Comparison of ENCODE assay signal across 9 mouse cellular contexts in the genomic region with DNA sequence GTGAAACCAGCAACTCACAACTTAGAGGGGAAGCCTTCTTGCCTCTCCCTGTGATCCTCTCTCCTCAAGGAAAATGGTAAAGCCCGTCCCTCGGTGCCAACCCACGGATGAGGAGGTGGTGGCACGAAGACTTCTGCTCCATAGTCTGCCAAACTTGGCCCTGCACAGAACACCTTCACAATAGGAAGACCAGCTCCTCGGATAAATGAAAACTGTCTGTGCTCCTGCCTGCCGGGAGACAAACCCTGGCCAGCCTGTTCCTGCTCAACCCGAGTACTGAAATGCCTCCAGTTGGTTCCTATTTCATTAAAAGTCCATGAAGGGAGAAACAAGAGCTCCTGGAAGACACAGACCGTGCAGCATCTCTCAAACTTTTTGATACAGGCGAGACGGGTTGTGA. TPM values are rescaled to one million over a fixed set of nuclear protein-coding genes. Genes with fewer than 3 reads are reported as not detected.
DNase-seq lines count a peak whose midpoint lies in the region; ATAC-seq lines count a peak whose summit lies in the region.
"Had no signal": no experiment of that assay in that cellular context is flagged by ENCODE, and none has a peak within 500 bp of the region (broad histone marks: within the 10 kb centered on the region; RNA-seq: fewer than 3 reads in every experiment).

No protein-coding gene starts in this region.

- H3K27ac ChIP-seq in heart, embryonic 13.5 days (replicated peaks) = no peak overlapping the region
- H3K27ac ChIP-seq in embryonic facial prominence, embryonic 11.5 days (replicated peaks; ENCODE audit: low read depth, low read length) = no peak overlapping the region
- H3K27ac ChIP-seq in hindbrain, embryonic 15.5 days (replicated peaks) = peak overlapping the region; percentile 94
- H3K27ac ChIP-seq in midbrain, embryonic 11.5 days (ENCODE audit: low read depth, low read length) = no peak overlapping the region

- DNase-seq in heart, adult 11 months = no peak
- DNase-seq in embryonic facial prominence, embryonic 11.5 days (ENCODE audit: low spot score) = no peak
- no peak for DNase-seq in midbrain, embryonic 11.5 days (ENCODE audit: low spot score, missing footprints)
- no peak for DNase-seq in urinary bladder, postnatal 4 days (ENCODE audit: low spot score in 2 of 2)
- no peak for DNase-seq in testis, postnatal 10 days (ENCODE audit: low spot score)

- no peak for ATAC-seq in heart, embryonic 13.5 days (ENCODE audit: extremely low read depth, insufficient number of reproducible peaks, low FRiP score, low TSS enrichment)
- ATAC-seq in embryonic facial prominence, embryonic 11.5 days (replicated peaks; ENCODE audit: insufficient number of reproducible peaks, low FRiP score, low TSS enrichment, low read depth) = no peak
- no peak for ATAC-seq in hindbrain, embryonic 15.5 days (ENCODE audit: low FRiP score, low read depth)
- no peak for ATAC-seq in midbrain, embryonic 11.5 days (ENCODE audit: low FRiP score)
- ATAC-seq in erythroblast, adult 5-6 weeks (replicated peaks; ENCODE audit: low FRiP score, poor library complexity, severe bottlenecking) = no peak

- 68% methylated on average over 10 of the region's 10 CpGs for WGBS in heart, embryonic 13.5 days
- 71% methylated on average over 10 of the region's 10 CpGs for WGBS in embryonic facial prominence, embryonic 11.5 days
- whole genome bisulfite sequencing in hindbrain, embryonic 15.5 days = 64% methylated on average over 10 of the region's 10 CpGs
- 78% methylated on average over 10 of the region's 10 CpGs for WGBS in midbrain, embryonic 11.5 days

- H3K4me3 ChIP-seq in heart, embryonic 13.5 days = peak overlapping the region; percentile 74
- H3K4me3 ChIP-seq in embryonic facial prominence, embryonic 11.5 days (ENCODE audit: low read depth, low read length) = peak overlapping the region; percentile 45; the same call in 1 of the 2 replicates
- peak overlapping the region; percentile 50 for H3K4me3 ChIP-seq in hindbrain, embryonic 15.5 days
- H3K4me3 ChIP-seq in midbrain, embryonic 11.5 days (ENCODE audit: low read depth, low read length) = no peak overlapping the region
- H3K4me3 ChIP-seq: myocyte had no signal

- H3K9me3 ChIP-seq in heart, embryonic 13.5 days = no peaks in the 10 kb centered on the region
- H3K9me3 ChIP-seq in embryonic facial prominence, embryonic 11.5 days (replicated peaks; ENCODE audit: control insufficient read depth, low read length) = no peaks in the 10 kb centered on the region
- H3K9me3 ChIP-seq in hindbrain, embryonic 15.5 days = no peaks in the 10 kb centered on the region
- no peaks in the 10 kb centered on the region for H3K9me3 ChIP-seq in midbrain, embryonic 11.5 days (ENCODE audit: control insufficient read depth, low read length)

- peak overlapping the region; percentile 86 for H3K9ac ChIP-seq in heart, embryonic 13.5 days
- H3K9ac ChIP-seq in embryonic facial prominence, embryonic 11.5 days (replicated peaks; ENCODE audit: low read length) = peak overlapping the region; percentile 61; the same call in 1 of the 2 replicates
- peak overlapping the region; percentile 63 for H3K9ac ChIP-seq in hindbrain, embryonic 15.5 days
- no peak overlapping the region; the same call in 1 of the 2 replicates for H3K9ac ChIP-seq in midbrain, embryonic 11.5 days (ENCODE audit: low read length)

- peak overlapping the region; percentile 91 for H3K4me2 ChIP-seq in heart, embryonic 13.5 days
- H3K4me2 ChIP-seq in embryonic facial prominence, embryonic 11.5 days (ENCODE audit: low read depth, low read length) = peak overlapping the region; percentile 72
- peak overlapping the region; percentile 73 for H3K4me2 ChIP-seq in hindbrain, embryonic 15.5 days
- peak overlapping the region; percentile 82 for H3K4me2 ChIP-seq in midbrain, embryonic 11.5 days

- no peaks in the 10 kb centered on the region for H3K36me3 ChIP-seq in heart, embryonic 13.5 days
- no peaks in the 10 kb centered on the region for H3K36me3 ChIP-seq in embryonic facial prominence, embryonic 11.5 days (replicated peaks; ENCODE audit: control insufficient read depth, insufficient read depth, low read depth, low read length)
- no peaks in the 10 kb centered on the region for H3K36me3 ChIP-seq in hindbrain, embryonic 15.5 days
- H3K36me3 ChIP-seq in midbrain, embryonic 11.5 days (ENCODE audit: control insufficient read depth, insufficient read depth, low read length) = no peaks in the 10 kb centered on the region

- 0 out of 2 replicates have a peak, but pooled peaks cover 4% of the 10 kb centered on the region for H3K27me3 ChIP-seq in heart, embryonic 13.5 days (replicated peaks)
- no peaks in the 10 kb centered on the region for H3K27me3 ChIP-seq in embryonic facial prominence, embryonic 11.5 days (ENCODE audit: control insufficient read depth, insufficient read depth, low read length)
- H3K27me3 ChIP-seq in hindbrain, embryonic 15.5 days = no peaks in the 10 kb centered on the region
- no peaks in the 10 kb centered on the region for H3K27me3 ChIP-seq in midbrain, embryonic 11.5 days (ENCODE audit: control insufficient read depth, insufficient read depth, low read length)

- peaks cover 41% of the 10 kb centered on the region for H3K4me1 ChIP-seq in heart, embryonic 13.5 days
- no peaks in the 10 kb centered on the region; the same call in 1 of the 2 replicates for H3K4me1 ChIP-seq in embryonic facial prominence, embryonic 11.5 days (ENCODE audit: control insufficient read depth, insufficient read depth, low read length)
- peaks cover 26% of the 10 kb centered on the region for H3K4me1 ChIP-seq in hindbrain, embryonic 15.5 days (replicated peaks)
- H3K4me1 ChIP-seq in midbrain, embryonic 11.5 days (ENCODE audit: control insufficient read depth, insufficient read depth, low read length) = peaks cover 4% of the 10 kb centered on the region; the same call in 1 of the 2 replicates

RNA-seq across cellular contexts. Expression of gene Klhl3, which starts 1.2 kb away (rescaled TPM):
- 4.6 and 5.5 TPM in 2 replicates for polyA plus RNA-seq in heart, embryonic 13.5 days (2015; fragmentation: Nextera tagmentation; extraction: Ambion mirVana)
- 1.8 and 2.1 TPM in 2 replicates for polyA plus RNA-seq in embryonic facial prominence, embryonic 11.5 days (2014; fragmentation: Nextera tagmentation; extraction: Ambion mirVana)
- 12.6 and 14.0 TPM in 2 replicates for polyA plus RNA-seq in hindbrain, embryonic 15.5 days (2015; fragmentation: Nextera tagmentation; extraction: Ambion mirVana)
- polyA plus RNA-seq in midbrain, embryonic 11.5 days (2014; fragmentation: Nextera tagmentation; extraction: Ambion mirVana) = 2.6 and 3.2 TPM in 2 replicates
- total RNA-seq in erythroblast, adult 5-6 weeks (2015; ENCODE audit: low replicate concordance) = 0.21 TPM in 1 of 2 replicates, not detected in the other
- 0.14 TPM in 1 of 2 replicates, not detected in the other for total RNA-seq in erythroblast, adult 5-6 weeks (2017; ENCODE audit: low replicate concordance)

RNA-seq across cellular contexts. Expression of gene Hnrnpa0, which starts 16.2 kb away (rescaled TPM):
- 18.6 and 18.8 TPM in 2 replicates for polyA plus RNA-seq in heart, embryonic 13.5 days (2015; fragmentation: Nextera tagmentation; extraction: Ambion mirVana)
- polyA plus RNA-seq in embryonic facial prominence, embryonic 11.5 days (2014; fragmentation: Nextera tagmentation; extraction: Ambion mirVana) = 49.7 and 61.2 TPM in 2 replicates
- polyA plus RNA-seq in hindbrain, embryonic 15.5 days (2015; fragmentation: Nextera tagmentation; extraction: Ambion mirVana) = 39.6 and 41.7 TPM in 2 replicates
- 60.0 and 63.3 TPM in 2 replicates for polyA plus RNA-seq in midbrain, embryonic 11.5 days (2014; fragmentation: Nextera tagmentation; extraction: Ambion mirVana)
- 29.6 and 35.1 TPM in 2 replicates for total RNA-seq in erythroblast, adult 5-6 weeks (2015; ENCODE audit: low replicate concordance)
- 12.9 and 24.4 TPM in 2 replicates for total RNA-seq in erythroblast, adult 5-6 weeks (2017; ENCODE audit: low replicate concordance)

RNA-seq across cellular contexts. Expression of gene Idnk, which starts 45.3 kb away (rescaled TPM):
- polyA plus RNA-seq in heart, embryonic 13.5 days (2015; fragmentation: Nextera tagmentation; extraction: Ambion mirVana) = 26.0 and 28.7 TPM in 2 replicates
- polyA plus RNA-seq in embryonic facial prominence, embryonic 11.5 days (2014; fragmentation: Nextera tagmentation; extraction: Ambion mirVana) = 41.8 and 44.2 TPM in 2 replicates
- 54.2 and 55.9 TPM in 2 replicates for polyA plus RNA-seq in hindbrain, embryonic 15.5 days (2015; fragmentation: Nextera tagmentation; extraction: Ambion mirVana)
- 59.1 and 63.1 TPM in 2 replicates for polyA plus RNA-seq in midbrain, embryonic 11.5 days (2014; fragmentation: Nextera tagmentation; extraction: Ambion mirVana)
- total RNA-seq in erythroblast, adult 5-6 weeks (2015; ENCODE audit: low replicate concordance) = 9.2 and 15.0 TPM in 2 replicates
- 4.7 and 14.4 TPM in 2 replicates for total RNA-seq in erythroblast, adult 5-6 weeks (2017; ENCODE audit: low replicate concordance)
